Mouse (Mus musculus) MEL (cell line): ENCODE results near the gene Nf1.

ENCODE experiments used
- CHD1 ChIP-seq: IDR thresholded peaks from 2 replicates; pipeline ENCODE4 v1.6.1; 2012; ENCODE audit warnings: low read depth, mild to moderate bottlenecking, inconsistent platforms, low read length, improper control_type of control experiment
- CTCF ChIP-seq, 3 experiments: IDR thresholded peaks in 2 of 3; conservative IDR thresholded peaks in 1 of 3; 2 replicates each; pipeline ENCODE4 v1.5.1; 2011 to 2012; ENCODE audit warnings: low read length in 3 of 3, low read depth in 2 of 3, mild to moderate bottlenecking in 2 of 3, improper control_type of control experiment in 1 of 3, inconsistent platforms in 1 of 3, mixed read lengths in 1 of 3, moderate library complexity in 1 of 3; ENCODE audit not compliant: control insufficient read depth in 1 of 3, insufficient read depth in 1 of 3, poor library complexity in 1 of 3, severe bottlenecking in 1 of 3
- EP300 ChIP-seq, 2 experiments: IDR thresholded peaks; 2 replicates each; pipeline ENCODE4 v1.6.1; 2011; ENCODE audit warnings: improper control_type of control experiment in 2 of 2, low read length in 2 of 2, low read depth in 1 of 2, mild to moderate bottlenecking in 1 of 2
- GATA1 ChIP-seq: IDR thresholded peaks from 2 replicates; pipeline ENCODE4 v1.6.1; 2011; ENCODE audit warnings: low read depth, low read length, improper control_type of control experiment
- JUND ChIP-seq: IDR thresholded peaks from 2 replicates; pipeline ENCODE4 v1.6.1; 2011; ENCODE audit warnings: low read depth, mild to moderate bottlenecking, improper control_type of control experiment, low read length
- NELFE ChIP-seq: IDR thresholded peaks from 2 replicates; pipeline ENCODE4 v1.6.1; 2011; ENCODE audit warnings: low read depth, low read length, improper control_type of control experiment
- TCF12 ChIP-seq: IDR thresholded peaks from 2 replicates; pipeline ENCODE4 v1.6.1; 2014; ENCODE audit warnings: low read depth, mild to moderate bottlenecking, inconsistent platforms, low read length, improper control_type of control experiment, moderate library complexity

DNA sequence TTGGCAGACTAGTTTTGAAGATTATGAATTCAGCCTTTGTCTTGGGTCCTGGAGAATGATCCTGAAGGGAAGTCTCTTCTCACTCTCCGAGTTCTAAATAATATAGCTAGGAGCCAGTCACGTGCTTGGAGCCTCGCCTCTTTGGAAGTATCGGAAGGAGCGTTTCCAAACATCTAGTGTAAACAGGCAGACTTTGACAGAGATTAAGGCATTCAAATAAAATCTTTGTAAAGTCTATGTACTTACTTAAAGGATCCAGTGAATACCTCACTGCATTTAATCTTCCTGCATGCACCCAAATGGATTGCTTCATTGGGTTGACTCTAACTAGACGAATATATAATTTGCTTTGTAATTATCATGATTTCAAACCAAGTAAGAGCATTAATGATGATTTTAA lies 143.9 kb downstream of the Nf1 start:
- no peak for TF ChIP-seq JUND
- TF ChIP-seq CTCF (IDR thresholded peaks at IDR 0.05 in 2 of 3, conservative IDR thresholded peaks at IDR 0.05 in 1 of 3; ENCODE audit: control insufficient read depth in 1 of 3, insufficient read depth in 1 of 3, low read depth in 2 of 3, low read length in 3 of 3, poor library complexity in 1 of 3, severe bottlenecking in 1 of 3): no peak
- TF ChIP-seq GATA1: no peak
- no peak for TF ChIP-seq TCF12
- no peak for TF ChIP-seq CHD1
- no peak for TF ChIP-seq NELFE
- TF ChIP-seq EP300 (IDR thresholded peaks at IDR 0.05; ENCODE audit: low read depth in 1 of 2, low read length in 2 of 2): no peak
